Mouse (Mus musculus) brain, adult 2 months (tissue): ENCODE results near the gene Neu1.
A peak's percentile ranks its signal among the peaks of the same experiment; 100 is the strongest.
"Not testable (repeated sequence)": the region's sequence is repeated elsewhere in the genome, so short reads cannot be mapped to it uniquely, and the experiment has no call there.

Source experiments
- DNase-seq: peaks from one replicate; pipeline ENCODE4 v3.0.0; 2011; ENCODE audit warnings: low read depth, low spot score

Neu1 gene

GRCm38 (mm10) chr17:34931061-34931734 is at the start of gene Neu1:
TSS of gene Neu1 (plus strand) at chr17:34931253.
- peak; percentile 99 for DNase-seq

- no peak for DNase-seq
These were observed 49.3 kb upstream of the Neu1 start, which contains the start of gene Gm20547 for GRCm38 (mm10) chr17:34881683-34882310. TSS of gene Gm20547 (minus strand) at chr17:34882042.

GRCm38 (mm10) chr17:34883332-34883731 is 47.7 kb upstream of the Neu1 start:
- peak; percentile 12 for DNase-seq

- DNase-seq: no peak
These were observed 46.3 kb upstream of the Neu1 start for GRCm38 (mm10) chr17:34884704-34885103.

- peak; percentile 16 for DNase-seq
These were observed 45.4 kb upstream of the Neu1 start for GRCm38 (mm10) chr17:34885615-34886014.

- DNase-seq: no peak
These were observed 43.1 kb upstream of the Neu1 start for GRCm38 (mm10) chr17:34887942-34888341.

- no peak for DNase-seq
These were observed 40.8 kb upstream of the Neu1 start for GRCm38 (mm10) chr17:34890074-34890743.

GRCm38 (mm10) chr17:34891377-34891776 is 39.7 kb upstream of the Neu1 start:
- DNase-seq: no peak

- no peak for DNase-seq
These were observed 37.8 kb upstream of the Neu1 start for GRCm38 (mm10) chr17:34893072-34893824.

GRCm38 (mm10) chr17:34894074-34894597 is 36.9 kb upstream of the Neu1 start:
- DNase-seq: peak; percentile 99

GRCm38 (mm10) chr17:34894801-34895530 is 36.1 kb upstream of the Neu1 start:
- DNase-seq: peak; percentile 43

GRCm38 (mm10) chr17:34895724-34896123 is 35.3 kb upstream of the Neu1 start:
- DNase-seq: no peak

- no peak for DNase-seq
These were observed 34.7 kb upstream of the Neu1 start for GRCm38 (mm10) chr17:34896366-34896765.

- DNase-seq: peak; percentile 88
These were observed 33.5 kb upstream of the Neu1 start for GRCm38 (mm10) chr17:34897373-34898159.

GRCm38 (mm10) chr17:34898160-34898586 is 32.9 kb upstream of the Neu1 start, which contains the start of the genes C2 and Ehmt2:
TSS of gene C2 (minus strand) at chr17:34898265.
TSS of gene Ehmt2 (plus strand) at chr17:34898469.
- peak; percentile 87 for DNase-seq

GRCm38 (mm10) chr17:34898706-34899052 is 32.4 kb upstream of the Neu1 start:
- no peak for DNase-seq

- DNase-seq: peak; percentile 23
These were observed 31.8 kb upstream of the Neu1 start for GRCm38 (mm10) chr17:34899053-34899889.

GRCm38 (mm10) chr17:34899890-34900243 is 31.2 kb upstream of the Neu1 start:
- DNase-seq: no peak

- not testable (repeated sequence) for DNase-seq
These were observed 30.2 kb upstream of the Neu1 start for GRCm38 (mm10) chr17:34900826-34901225.
